Comparison of ENCODE assay signal across 17 mouse cellular contexts in the genomic region with DNA sequence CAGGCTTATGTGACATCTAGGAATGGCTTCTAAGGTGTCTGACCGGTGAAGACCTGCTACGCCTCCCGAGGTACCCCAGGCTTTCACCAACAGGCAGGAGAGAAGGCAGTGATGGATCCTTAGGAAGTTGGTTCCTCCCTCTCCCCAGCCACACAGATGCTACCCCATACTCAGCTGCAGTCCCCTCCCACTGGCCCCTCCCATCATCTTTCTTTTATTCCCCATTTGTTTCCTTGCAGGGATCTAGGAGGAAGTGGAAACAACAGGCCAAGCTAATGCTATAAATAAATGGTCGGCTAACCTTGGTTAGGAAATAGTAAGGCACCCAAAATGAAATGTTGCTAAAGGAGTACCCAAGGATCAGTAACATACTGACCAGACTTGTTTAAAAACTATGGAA.
DNase-seq lines count a peak whose midpoint lies in the region; ATAC-seq lines count a peak whose summit lies in the region.
"Had no signal": no experiment of that assay in that cellular context is flagged by ENCODE, and none has a peak within 500 bp of the region (broad histone marks: within the 10 kb centered on the region; RNA-seq: fewer than 3 reads in every experiment).

No protein-coding gene starts in this region.

- H3K4me3 ChIP-seq in hindbrain, embryonic 13.5 days: no peak overlapping the region
- H3K4me3 ChIP-seq in hindbrain, embryonic 16.5 days (ENCODE audit: low read length): no peak overlapping the region
- no peak overlapping the region for H3K4me3 ChIP-seq in neural tube, embryonic 11.5 days (ENCODE audit: low read depth, low read length)
- no peak overlapping the region for H3K4me3 ChIP-seq in neural tube, embryonic 15.5 days (replicated peaks)
- H3K4me3 ChIP-seq: heart, embryonic 10.5 days; liver, embryonic 13.5 days; lung, embryonic 15.5 days had no signal

- no peak overlapping the region for H3K4me2 ChIP-seq in hindbrain, embryonic 13.5 days
- no peak overlapping the region for H3K4me2 ChIP-seq in hindbrain, embryonic 16.5 days (ENCODE audit: low read length)
- no peak overlapping the region for H3K4me2 ChIP-seq in neural tube, embryonic 11.5 days (ENCODE audit: low read depth)
- H3K4me2 ChIP-seq in neural tube, embryonic 15.5 days: no peak overlapping the region
- H3K4me2 ChIP-seq: liver, embryonic 13.5 days; lung, embryonic 15.5 days had no signal

- no peaks in the 10 kb centered on the region for H3K36me3 ChIP-seq in hindbrain, embryonic 13.5 days
- H3K36me3 ChIP-seq in hindbrain, embryonic 16.5 days (ENCODE audit: control insufficient read depth, insufficient read depth, low read length): no peaks in the 10 kb centered on the region
- H3K36me3 ChIP-seq in neural tube, embryonic 11.5 days (ENCODE audit: control insufficient read depth, insufficient read depth, low read length): no peaks in the 10 kb centered on the region
- no peaks in the 10 kb centered on the region for H3K36me3 ChIP-seq in neural tube, embryonic 15.5 days
- H3K36me3 ChIP-seq: heart, embryonic 10.5 days; liver, embryonic 13.5 days; lung, embryonic 15.5 days had no signal

- WGBS in hindbrain, embryonic 13.5 days: 41% methylated on average over 4 of the region's 4 CpGs
- 64% methylated on average over 4 of the region's 4 CpGs for WGBS in hindbrain, embryonic 16.5 days
- 50% methylated on average over 4 of the region's 4 CpGs for WGBS in neural tube, embryonic 11.5 days
- 55% methylated on average over 4 of the region's 4 CpGs for WGBS in neural tube, embryonic 15.5 days

- ATAC-seq in hindbrain, embryonic 13.5 days (ENCODE audit: low FRiP score): no peak
- ATAC-seq in hindbrain, embryonic 16.5 days: no peak
- ATAC-seq in neural tube, embryonic 11.5 days (ENCODE audit: insufficient read depth, low FRiP score, low TSS enrichment): no peak
- ATAC-seq in neural tube, embryonic 15.5 days (ENCODE audit: low FRiP score): no peak
- peak; percentile 42 for ATAC-seq in common myeloid progenitor, adult 5-6 weeks (replicated peaks; ENCODE audit: low read depth, poor library complexity, severe bottlenecking)
- ATAC-seq in granulocyte monocyte progenitor cell, adult 5-6 weeks (replicated peaks; ENCODE audit: poor library complexity, severe bottlenecking): peak; percentile 89

- H3K27me3 ChIP-seq in hindbrain, embryonic 13.5 days: 0 out of 2 replicates have a peak, but pooled peaks cover 5% of the 10 kb centered on the region
- no peaks in the 10 kb centered on the region for H3K27me3 ChIP-seq in hindbrain, embryonic 16.5 days (replicated peaks; ENCODE audit: control insufficient read depth, insufficient read depth, low read length)
- H3K27me3 ChIP-seq in neural tube, embryonic 11.5 days (ENCODE audit: control insufficient read depth, insufficient read depth, low read length): no peaks in the 10 kb centered on the region
- no peaks in the 10 kb centered on the region for H3K27me3 ChIP-seq in neural tube, embryonic 15.5 days (replicated peaks)
- H3K27me3 ChIP-seq: liver, embryonic 13.5 days; lung, embryonic 15.5 days had no signal

- H3K9me3 ChIP-seq in hindbrain, embryonic 13.5 days: no peaks in the 10 kb centered on the region
- no peaks in the 10 kb centered on the region for H3K9me3 ChIP-seq in hindbrain, embryonic 16.5 days (ENCODE audit: control insufficient read depth, low read length)
- no peaks in the 10 kb centered on the region for H3K9me3 ChIP-seq in neural tube, embryonic 11.5 days (ENCODE audit: control insufficient read depth, low read length)
- H3K9me3 ChIP-seq in neural tube, embryonic 15.5 days (replicated peaks): no peaks in the 10 kb centered on the region
- H3K9me3 ChIP-seq: heart, embryonic 10.5 days; liver, embryonic 13.5 days; lung, embryonic 15.5 days had no signal

- peaks cover 21% of the 10 kb centered on the region for H3K4me1 ChIP-seq in hindbrain, embryonic 13.5 days (replicated peaks)
- no peaks in the 10 kb centered on the region for H3K4me1 ChIP-seq in hindbrain, embryonic 16.5 days (ENCODE audit: control insufficient read depth, insufficient read depth, low read depth, low read length)
- H3K4me1 ChIP-seq in neural tube, embryonic 11.5 days (ENCODE audit: control insufficient read depth, insufficient read depth, low read length): peaks cover 18% of the 10 kb centered on the region
- 0 out of 2 replicates have a peak, but pooled peaks cover 5% of the 10 kb centered on the region for H3K4me1 ChIP-seq in neural tube, embryonic 15.5 days
- H3K4me1 ChIP-seq: liver, embryonic 13.5 days had no signal

- no peak overlapping the region for H3K9ac ChIP-seq in hindbrain, embryonic 13.5 days
- no peak overlapping the region for H3K9ac ChIP-seq in hindbrain, embryonic 16.5 days (ENCODE audit: low read depth, low read length)
- H3K9ac ChIP-seq in neural tube, embryonic 11.5 days (ENCODE audit: low read length): no peak overlapping the region
- H3K9ac ChIP-seq in neural tube, embryonic 15.5 days (replicated peaks): no peak overlapping the region
- H3K9ac ChIP-seq: liver, embryonic 13.5 days; lung, embryonic 15.5 days had no signal

- DNase-seq in neural tube, embryonic 11.5 days (ENCODE audit: low spot score): peak; percentile 13
- DNase-seq in cerebellum, postnatal 25 days: no peak
- DNase-seq: adrenal gland, adult 2 months; cerebellum, adult 11-12 months; cerebellum, postnatal 14 days; kidney, adult 2 months; layer of hippocampus, adult 9-11 months; liver, embryonic 13.5 days; lung, postnatal 36 days had no signal

- H3K27ac ChIP-seq in hindbrain, embryonic 13.5 days: 0 out of 2 replicates have a peak overlapping the region, but pooled peaks have one; percentile 8
- no peak overlapping the region for H3K27ac ChIP-seq in hindbrain, embryonic 16.5 days (ENCODE audit: low read depth, low read length)
- H3K27ac ChIP-seq in neural tube, embryonic 11.5 days (ENCODE audit: low read depth, low read length): no peak overlapping the region
- H3K27ac ChIP-seq in neural tube, embryonic 15.5 days (replicated peaks): no peak overlapping the region
- H3K27ac ChIP-seq: heart, embryonic 10.5 days; liver, embryonic 13.5 days; lung, embryonic 15.5 days; stomach, postnatal 0 days had no signal

Comparison
In these comparisons a context has a peak if more than half of its experiments do, and no peak if none do; other contexts are left out.
1. ATAC-seq: peak in common myeloid progenitor, adult 5-6 weeks (single experiment) and granulocyte monocyte progenitor cell, adult 5-6 weeks (single experiment); none in hindbrain, embryonic 13.5 days (single experiment), hindbrain, embryonic 16.5 days (single experiment), neural tube, embryonic 11.5 days (single experiment) and neural tube, embryonic 15.5 days (single experiment).